Mouse (Mus musculus): ENCODE results near the gene G6pc. TPM values are rescaled to one million over a fixed set of nuclear protein-coding genes. Genes with fewer than 3 reads are reported as not detected.

G6pc gene
- polyA plus RNA-seq, 2 experiments from 2014 or later = not detected

Other genes with a start within 250 kb of the G6pc start
- 10 to 100 TPM; 16.1 to 27.9 TPM for gene Retreg3, start 247.7 kb upstream of the G6pc start, polyA plus RNA-seq (2017; shearing (Covaris generic))
- 10 to 100 TPM; 24.9 to 34.0 TPM for gene Tubg1, start 247.6 kb upstream of the G6pc start, polyA plus RNA-seq (2017; shearing (Covaris generic))
- gene Tubg2, start 211.7 kb upstream of the G6pc start, polyA plus RNA-seq (2017; shearing (Covaris generic)) = 1 to 10 TPM; 1.4 to 3.5 TPM
- under 1 TPM in 1 of 2 experiments, not detected in 1; 0.17 TPM for gene Cntnap1, start 197.0 kb upstream of the G6pc start, polyA plus RNA-seq (2017; shearing (Covaris generic))
- not detected for gene Plekhh3, start 196.2 kb upstream of the G6pc start, polyA plus RNA-seq (2017; shearing (Covaris generic))
- gene Ccr10, start 192.1 kb upstream of the G6pc start, polyA plus RNA-seq (2017; shearing (Covaris generic)) = 1 to 10 TPM in 1 of 2 experiments, under 1 TPM in 1; 0.36 to 2.0 TPM
- 10 to 100 TPM; 57.3 to 85.6 TPM for gene Ezh1, start 141.1 kb upstream of the G6pc start, polyA plus RNA-seq (2017; shearing (Covaris generic))
- gene Ramp2, start 121.5 kb upstream of the G6pc start, polyA plus RNA-seq (2017; shearing (Covaris generic)) = not detected
- 100 to 1,000 TPM; 132 to 144 TPM for gene Vps25, start 113.9 kb upstream of the G6pc start, polyA plus RNA-seq (2017; shearing (Covaris generic))
- 1 to 10 TPM in 1 of 2 experiments, under 1 TPM in 1; 0.91 to 1.4 TPM for gene Wnk4, start 107.0 kb upstream of the G6pc start, polyA plus RNA-seq (2017; shearing (Covaris generic))
- under 1 TPM in 1 of 2 experiments, not detected in 1; 0.97 TPM for gene Cntd1, start 88.5 kb upstream of the G6pc start, polyA plus RNA-seq (2017; shearing (Covaris generic))
- gene Coa3, start 88.4 kb upstream of the G6pc start, polyA plus RNA-seq (2017; shearing (Covaris generic)) = 100 to 1,000 TPM; 132 to 135 TPM
- 10 to 100 TPM; 68.1 to 99.6 TPM for gene Becn1, start 65.3 kb upstream of the G6pc start, polyA plus RNA-seq (2017; shearing (Covaris generic))
- 10 to 100 TPM; 29.8 to 30.0 TPM for gene Psme3, start 51.3 kb upstream of the G6pc start, polyA plus RNA-seq (2017; shearing (Covaris generic))
- gene Aoc2, start 42.5 kb upstream of the G6pc start, polyA plus RNA-seq (2017; shearing (Covaris generic)) = 1 to 10 TPM; 2.3 to 3.0 TPM
- not detected for gene Aoc3, start 37.0 kb upstream of the G6pc start, polyA plus RNA-seq (2017; shearing (Covaris generic))
- gene Aarsd1, start 50.1 kb downstream of the G6pc start, polyA plus RNA-seq (2017; shearing (Covaris generic)) = 10 to 100 TPM; 36.2 to 41.6 TPM
- gene Gm27029, start 57.2 kb downstream of the G6pc start, polyA plus RNA-seq (2017; shearing (Covaris generic)) = 1 to 10 TPM; 1.3 to 1.8 TPM
- gene Rundc1, start 57.5 kb downstream of the G6pc start, polyA plus RNA-seq (2017; shearing (Covaris generic)) = 1 to 10 TPM; 8.0 to 8.5 TPM
- gene Ptges3l, start 57.8 kb downstream of the G6pc start, polyA plus RNA-seq (2017; shearing (Covaris generic)) = 1 to 10 TPM; 1.7 to 2.1 TPM
- gene Rpl27, start 74.7 kb downstream of the G6pc start, polyA plus RNA-seq (2017; shearing (Covaris generic)) = 100 to 1,000 TPM; 407 to 740 TPM
- 100 to 1,000 TPM; 174 to 204 TPM for gene Ifi35, start 80.8 kb downstream of the G6pc start, polyA plus RNA-seq (2017; shearing (Covaris generic))
- gene Rnd2, start 97.4 kb downstream of the G6pc start, polyA plus RNA-seq (2017; shearing (Covaris generic)) = under 1 TPM in 1 of 2 experiments, not detected in 1; 0.23 TPM
- 1 to 10 TPM; 1.1 to 1.5 TPM for gene Vat1, start 98.7 kb downstream of the G6pc start, polyA plus RNA-seq (2017; shearing (Covaris generic))
- 1 to 10 TPM; 3.5 to 4.1 TPM for gene Brca1, start 184.4 kb downstream of the G6pc start, polyA plus RNA-seq (2017; shearing (Covaris generic))
- 10 to 100 TPM; 70.0 to 88.4 TPM for gene Nbr1, start 184.6 kb downstream of the G6pc start, polyA plus RNA-seq (2017; shearing (Covaris generic))
- gene Tmem106a, start 214.7 kb downstream of the G6pc start, polyA plus RNA-seq (2017; shearing (Covaris generic)) = 10 to 100 TPM; 10.8 to 15.2 TPM
- gene Gm11634, start 231.7 kb downstream of the G6pc start, polyA plus RNA-seq (2017; shearing (Covaris generic)) = not detected